Mouse (Mus musculus) myocyte (in vitro differentiated cells): Measurements from ENCODE around the gene Rps19bp1.

Experiments used
- CEBPB ChIP-seq: IDR thresholded peaks from 2 replicates; pipeline ENCODE4 v1.6.1; 2011; ENCODE audit warnings: mild to moderate bottlenecking, moderate library complexity; ENCODE audit not compliant: poor library complexity, insufficient read depth, severe bottlenecking
- MYOD1 ChIP-seq, 3 experiments: IDR thresholded peaks; one replicate each; pipeline ENCODE4 v1.6.1; 2011; ENCODE audit warnings: control low read depth in 2 of 3, low read depth in 2 of 3, mild to moderate bottlenecking in 2 of 3, moderate library complexity in 1 of 3; ENCODE audit not compliant: insufficient read length in 2 of 3, control insufficient read depth in 1 of 3
- POLR2A ChIP-seq: IDR thresholded peaks from one replicate; pipeline ENCODE4 v1.6.1; 2011; ENCODE audit warnings: low read depth, mild to moderate bottlenecking, control low read depth, moderate library complexity; ENCODE audit not compliant: insufficient read length
- TCF12 ChIP-seq: IDR thresholded peaks from one replicate; pipeline ENCODE4 v1.6.1; 2011; ENCODE audit warnings: mild to moderate bottlenecking, control low read depth; ENCODE audit not compliant: poor library complexity, insufficient read depth, severe bottlenecking
- USF1 ChIP-seq: IDR thresholded peaks from one replicate; pipeline ENCODE4 v1.6.1; 2011; ENCODE audit warnings: low read depth, mild to moderate bottlenecking, control low read depth, moderate library complexity

DNA sequence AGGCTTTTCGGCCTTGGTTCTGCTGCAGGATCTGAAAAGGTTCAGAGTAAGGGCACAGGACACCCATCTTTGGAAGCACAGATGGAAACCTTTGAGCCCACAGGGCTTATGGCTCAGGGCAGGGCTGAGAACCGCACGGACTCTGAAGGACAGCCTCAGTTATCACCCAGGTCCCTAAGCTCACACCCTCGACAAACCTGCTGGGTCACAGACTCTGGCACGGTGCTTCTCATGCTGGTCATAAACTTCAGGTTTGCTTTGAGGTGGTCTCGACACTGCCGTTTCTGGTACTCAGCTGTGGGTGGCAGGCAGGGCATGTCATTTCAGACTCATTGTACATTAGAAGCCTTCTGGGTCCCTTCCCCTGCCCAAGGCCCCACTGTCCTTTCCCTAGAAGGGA lies 3.0 kb downstream of the Rps19bp1 start:
- TF ChIP-seq POLR2A (no peak), CEBPB (no peak), USF1 (no peak), MYOD1 (IDR thresholded peaks at IDR 0.05; ENCODE audit: control insufficient read depth in 1 of 3, insufficient read length in 2 of 3, low read depth in 2 of 3) (no peak), TCF12 (no peak)
